Mouse (Mus musculus) embryonic facial prominence, embryonic 12.5 days (tissue): ENCODE measurements around the gene Pip5k1a. TPM values are rescaled to one million over a fixed set of nuclear protein-coding genes. Genes with fewer than 3 reads are reported as not detected.

Experiments used
- ATAC-seq: fragments of 200-750 bp; cut with Nextera tagmentation; 2 replicates; pipeline ENCODE4 v1.8.0; 2017; ENCODE audit not compliant: insufficient number of reproducible peaks, insufficient read depth, low FRiP score, low TSS enrichment
- H3K27ac ChIP-seq: fragments of 300-500 bp; sonication (generic); 2 replicates; pipeline ENCODE4 v1.5.1; 2016; ENCODE audit warnings: mild to moderate bottlenecking
- H3K27me3 ChIP-seq: fragments of 300-500 bp; sonication (generic); 2 replicates; pipeline ENCODE4 v1.6.1; 2016; ENCODE audit warnings: mild to moderate bottlenecking, moderate library complexity
- H3K36me3 ChIP-seq: fragments of 300-500 bp; sonication (generic); 2 replicates; pipeline ENCODE4 v1.6.1; 2016; ENCODE audit warnings: mild to moderate bottlenecking
- H3K4me1 ChIP-seq: fragments of 300-500 bp; sonication (generic); 2 replicates; pipeline ENCODE4 v1.6.1; 2016
- H3K4me2 ChIP-seq: fragments of 300-500 bp; sonication (generic); replicated peaks from 2 replicates; pipeline ENCODE4 v1.6.1; 2016; ENCODE audit warnings: mild to moderate bottlenecking, moderate library complexity
- H3K4me3 ChIP-seq: fragments of 300-500 bp; sonication (generic); 2 replicates; pipeline ENCODE4 v1.5.1; 2016; ENCODE audit warnings: mild to moderate bottlenecking
- H3K9ac ChIP-seq: fragments of 300-500 bp; sonication (generic); 2 replicates; pipeline ENCODE4 v1.6.1; 2016; ENCODE audit warnings: mild to moderate bottlenecking, moderate library complexity
- H3K9me3 ChIP-seq: fragments of 300-500 bp; sonication (generic); 2 replicates; pipeline ENCODE4 v1.6.1; 2016; ENCODE audit warnings: mild to moderate bottlenecking, moderate library complexity
- WGBS: fragments of 180-500 bp; shearing (Covaris S2); methylation state at CpG from one replicate; pipeline ENCODE4 v1.1.7; 2016; 5-methylcytosine and 5-hydroxymethylcytosine counted together
- polyA plus RNA-seq: library from polyadenylated mRNA; unstranded; fragments of >200 nt; fragmentation: Nextera tagmentation; extraction: Ambion mirVana; gene quantifications from 2 replicates; pipeline ENCODE4 v1.2.1, GENCODE M21; 2016

Gene Pip5k1a
- 24.4 and 24.9 TPM in 2 replicates for polyA plus RNA-seq

DNA sequence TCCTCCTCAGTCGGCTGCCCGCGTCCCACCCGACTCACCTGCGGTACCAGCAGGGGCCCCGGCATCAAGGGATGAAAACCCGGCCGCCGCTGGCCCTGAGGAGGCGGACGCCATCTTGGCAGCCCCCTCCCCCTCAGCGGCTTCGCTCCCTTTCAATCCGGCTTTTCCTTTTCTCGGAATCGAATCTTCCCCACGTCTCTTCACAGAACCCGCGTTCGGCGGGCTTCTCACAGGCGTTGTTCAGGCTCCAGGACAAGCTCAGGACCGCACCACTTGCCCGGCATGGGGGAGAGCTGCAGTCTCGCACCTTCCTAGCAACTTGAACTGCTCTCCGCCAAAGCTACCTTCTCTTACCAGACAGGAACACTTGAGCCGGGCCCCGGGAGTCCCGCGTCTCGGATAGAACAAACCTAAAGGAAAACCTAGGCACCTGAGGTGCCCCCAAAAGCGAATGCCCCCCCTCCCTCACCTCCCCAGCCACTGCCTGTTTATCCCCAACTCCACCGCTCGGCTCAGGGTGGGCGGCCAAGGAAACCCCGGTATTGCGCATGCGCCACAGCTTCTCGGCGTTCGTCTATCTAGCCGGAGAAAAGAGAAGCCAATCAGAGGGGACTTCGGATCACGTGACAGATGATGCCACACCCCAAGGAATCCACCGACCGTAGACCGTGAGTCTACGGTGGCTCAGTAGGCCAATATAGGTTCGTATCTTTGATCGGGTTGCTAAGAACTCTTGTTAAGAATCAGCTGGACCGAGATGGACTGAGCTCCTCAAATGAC is at the start of gene Pip5k1a:
Gene Pip5k1a (minus strand): TSS at position 593 of the 780 bp plus-strand sequence.
- WGBS = under 1% methylated on average over 51 of the region's 51 CpGs
- peak; percentile 84 for ATAC-seq

DNA sequence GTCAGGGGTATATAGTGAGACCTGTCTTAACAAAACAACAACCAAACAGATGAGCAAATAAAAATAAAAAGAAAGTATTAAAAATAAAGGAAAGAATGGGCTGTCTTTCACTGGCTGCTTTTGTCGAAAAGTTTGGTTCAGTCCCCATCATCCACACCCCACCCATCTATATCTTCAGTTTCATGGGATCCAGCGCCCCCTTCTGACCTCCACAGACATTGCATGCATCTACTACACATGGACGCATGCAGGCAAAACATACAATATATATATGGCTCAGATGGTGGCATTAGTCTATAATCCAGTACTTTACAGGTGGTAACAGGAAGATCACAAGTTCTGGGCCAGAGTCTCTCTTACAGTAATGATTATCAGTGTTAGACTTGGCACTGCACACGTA is 47.1 kb upstream of the Pip5k1a start:
- H3K4me3 ChIP-seq = no peak overlapping the region
- no peaks in the 10 kb centered on the region for H3K4me1 ChIP-seq
- no peaks in the 10 kb centered on the region; the same call in 1 of the 2 replicates for H3K27me3 ChIP-seq
- H3K9me3 ChIP-seq = no peaks in the 10 kb centered on the region
- 55% methylated on average over 4 of the region's 4 CpGs for WGBS
- no peak overlapping the region for H3K9ac ChIP-seq
- ATAC-seq = no peak
- no peaks in the 10 kb centered on the region for H3K36me3 ChIP-seq
- H3K4me2 ChIP-seq = no peak overlapping the region
- H3K27ac ChIP-seq = no peak overlapping the region

More for the DNA sequence above, at the start of gene Pip5k1a:
- Histone ChIP-seq H3K9ac (peak within 1 kb of the TSS; percentile 94), H3K4me3 (peak within 1 kb of the TSS; percentile 98), H3K4me1 (peaks cover 10% of the 10 kb centered on the region; the same call in 1 of the 2 replicates), H3K4me2 (peak within 1 kb of the TSS; percentile 76), H3K27me3 (no peaks in the 10 kb centered on the region), H3K9me3 (no peaks in the 10 kb centered on the region), H3K27ac (peak within 1 kb of the TSS; percentile 90), H3K36me3 (no peaks in the 10 kb centered on the region)

DNA sequence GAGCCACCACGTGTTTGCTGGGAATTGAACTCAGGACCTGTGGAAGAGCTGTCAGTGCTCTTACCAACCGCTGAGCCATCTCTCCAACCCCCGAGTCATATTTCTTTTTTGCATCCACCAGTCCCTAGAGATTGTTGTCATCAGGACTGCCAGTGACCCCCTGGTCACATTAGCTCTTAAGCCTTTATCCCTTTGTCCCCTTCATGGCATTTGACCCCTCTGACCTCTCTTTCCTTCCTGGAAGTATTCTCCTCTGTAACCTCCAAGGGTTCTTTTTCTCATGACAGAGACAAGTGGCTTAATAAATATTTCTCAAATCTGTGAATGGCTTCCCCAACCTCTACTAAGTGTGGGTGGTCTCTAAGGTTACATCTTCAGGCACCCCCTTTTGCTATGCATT is 41.2 kb upstream of the Pip5k1a start:
- H3K4me2 ChIP-seq = no peak overlapping the region
- H3K27me3 ChIP-seq = no peaks in the 10 kb centered on the region
- H3K9ac ChIP-seq = no peak overlapping the region
- no peak for ATAC-seq
- WGBS = 46% methylated on average over 3 of the region's 3 CpGs
- H3K36me3 ChIP-seq = no peaks in the 10 kb centered on the region
- no peak overlapping the region for H3K27ac ChIP-seq
- H3K9me3 ChIP-seq = no peaks in the 10 kb centered on the region
- no peak overlapping the region for H3K4me3 ChIP-seq
- H3K4me1 ChIP-seq = no peaks in the 10 kb centered on the region

DNA sequence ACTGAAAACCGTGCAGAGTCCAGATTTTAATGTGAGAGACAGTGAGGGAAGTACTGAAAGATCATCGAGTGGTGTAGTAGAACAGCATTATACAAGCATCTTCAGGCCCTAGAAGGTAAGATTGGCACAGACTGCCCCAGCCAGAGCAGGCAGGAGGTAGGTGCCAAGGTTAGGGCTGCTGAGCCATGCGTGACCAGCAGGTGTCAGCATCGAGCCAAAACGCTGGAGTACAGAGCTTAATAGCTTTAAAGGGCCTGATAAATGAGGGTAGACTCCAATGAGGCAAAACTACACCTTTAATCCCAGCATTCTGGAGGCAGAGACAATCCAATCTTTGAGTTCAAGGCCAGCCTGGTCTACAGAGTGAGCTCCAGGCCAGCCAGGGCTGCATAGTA is 35.9 kb upstream of the Pip5k1a start:
- H3K9ac ChIP-seq = no peak overlapping the region; the same call in 1 of the 2 replicates
- no peak overlapping the region for H3K4me2 ChIP-seq
- H3K4me3 ChIP-seq = no peak overlapping the region
- no peaks in the 10 kb centered on the region for H3K4me1 ChIP-seq
- no peaks in the 10 kb centered on the region for H3K27me3 ChIP-seq
- no peak overlapping the region for H3K27ac ChIP-seq
- 11% methylated on average over 5 of the region's 5 CpGs for WGBS
- no peak for ATAC-seq
- H3K9me3 ChIP-seq = no peaks in the 10 kb centered on the region
- H3K36me3 ChIP-seq = peaks cover 14% of the 10 kb centered on the region

DNA sequence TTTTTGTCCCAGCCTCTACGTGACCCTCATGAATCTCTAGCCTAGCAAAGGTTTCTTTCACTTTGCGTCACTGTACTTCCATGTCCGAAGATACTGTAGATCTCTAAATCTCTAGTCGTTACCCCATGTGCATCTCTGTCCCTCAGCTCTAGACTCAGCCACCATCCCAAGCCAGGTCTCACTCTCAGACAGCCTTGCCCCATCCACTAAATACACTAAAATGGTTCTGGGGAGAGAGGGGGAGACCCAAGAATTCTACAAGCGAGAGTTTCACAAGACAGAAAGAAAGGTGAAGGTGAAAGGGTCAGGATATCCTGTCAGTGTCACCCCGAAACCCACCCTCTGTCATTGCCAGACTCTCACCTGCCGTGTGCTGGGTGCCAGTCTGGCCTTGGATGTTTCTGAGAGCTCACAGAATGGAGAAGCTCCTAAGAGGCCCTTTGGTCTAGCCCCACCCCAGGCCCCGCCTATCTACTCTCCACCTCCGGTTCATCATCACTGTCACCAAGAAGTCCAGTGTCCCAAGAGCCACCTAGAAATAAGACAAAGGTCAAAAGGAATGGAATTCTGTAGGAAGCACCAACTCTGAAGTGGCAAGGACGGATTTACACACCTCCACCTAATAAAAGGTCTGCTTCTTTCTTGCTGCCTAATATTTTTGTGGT is 35.4 kb upstream of the Pip5k1a start, which contains the start of gene Tnfaip8l2:
Gene Tnfaip8l2 (minus strand): TSS at position 409 of the 665 bp plus-strand sequence.
- Histone ChIP-seq H3K9me3 (no peaks in the 10 kb centered on the region), H3K27me3 (no peaks in the 10 kb centered on the region), H3K4me3 (no peak within 1 kb of the TSS), H3K27ac (no peak within 1 kb of the TSS), H3K4me1 (no peaks in the 10 kb centered on the region), H3K9ac (no peak within 1 kb of the TSS; the same call in 1 of the 2 replicates), H3K4me2 (no peak within 1 kb of the TSS), H3K36me3 (peaks cover 14% of the 10 kb centered on the region)
- ATAC-seq = no peak
- 77% methylated on average over 10 of the region's 10 CpGs for WGBS

DNA sequence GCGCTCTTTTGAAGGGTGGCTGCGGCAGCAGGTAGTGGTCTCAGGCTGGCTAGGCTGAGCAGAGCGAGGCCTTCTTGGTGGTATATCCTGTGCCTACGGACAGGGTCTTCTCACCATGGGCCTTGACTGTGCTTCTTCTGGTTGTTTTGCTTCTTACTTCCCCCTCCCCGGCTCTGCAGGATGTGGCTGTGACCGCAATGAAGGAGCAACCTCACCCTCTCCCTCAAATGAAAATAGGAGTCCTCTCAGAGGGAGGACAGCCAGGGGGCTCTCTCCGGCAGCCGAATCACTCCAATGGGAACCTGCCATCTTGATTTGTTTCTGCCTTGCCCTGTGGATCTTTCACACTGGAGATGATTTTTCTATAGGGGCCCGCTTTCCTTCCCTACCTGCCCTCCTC is 34.7 kb upstream of the Pip5k1a start:
- Histone ChIP-seq H3K9me3 (no peaks in the 10 kb centered on the region), H3K27me3 (no peaks in the 10 kb centered on the region), H3K36me3 (peaks cover 14% of the 10 kb centered on the region), H3K4me2 (no peak overlapping the region), H3K4me3 (no peak overlapping the region), H3K27ac (no peak overlapping the region), H3K9ac (no peak overlapping the region), H3K4me1 (no peaks in the 10 kb centered on the region)
- ATAC-seq = no peak
- WGBS = 95% methylated on average over 9 of the region's 9 CpGs

DNA sequence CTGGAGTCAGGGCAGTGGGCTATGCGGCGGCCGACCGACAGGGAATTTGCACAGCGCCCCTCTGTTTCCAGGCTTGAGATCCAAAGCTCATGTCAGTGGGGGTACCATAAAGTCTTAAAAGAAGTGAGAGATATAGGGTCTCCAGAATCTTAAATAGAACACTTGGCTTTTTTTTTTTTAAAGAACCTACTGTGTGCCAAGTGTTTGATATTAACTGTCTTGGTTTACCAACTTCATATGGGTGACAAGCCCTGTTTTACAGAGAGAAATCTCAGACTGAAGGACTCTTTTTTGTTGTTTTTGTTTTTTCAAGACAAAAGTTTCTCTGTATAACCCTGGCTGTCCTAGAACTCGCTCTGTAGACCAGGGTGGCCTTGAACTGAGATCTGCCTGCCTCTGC is 34.1 kb upstream of the Pip5k1a start:
- no peak overlapping the region for H3K9ac ChIP-seq
- H3K4me2 ChIP-seq = no peak overlapping the region
- H3K4me3 ChIP-seq = no peak overlapping the region
- H3K27ac ChIP-seq = no peak overlapping the region
- H3K27me3 ChIP-seq = no peaks in the 10 kb centered on the region
- 88% methylated on average over 6 of the region's 6 CpGs for WGBS
- H3K9me3 ChIP-seq = no peaks in the 10 kb centered on the region
- H3K4me1 ChIP-seq = peaks cover 6% of the 10 kb centered on the region
- peaks cover 14% of the 10 kb centered on the region for H3K36me3 ChIP-seq
- no peak for ATAC-seq

DNA sequence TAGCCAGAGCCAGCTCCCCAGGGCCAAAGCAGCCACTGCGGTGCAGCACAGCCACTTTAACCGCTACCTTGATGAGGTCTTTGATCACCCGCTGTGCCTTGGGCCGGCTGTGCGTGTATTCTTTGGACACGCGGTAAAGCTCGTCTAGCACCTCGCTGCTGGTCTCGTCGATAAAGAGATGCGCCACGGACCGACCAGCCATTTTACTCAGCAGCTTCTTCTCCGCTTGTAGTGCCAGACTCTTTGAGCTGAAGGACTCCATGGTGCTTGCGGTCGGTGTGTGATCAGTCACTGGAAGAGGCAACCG is 33.5 kb upstream of the Pip5k1a start:
- 61% methylated on average over 18 of the region's 18 CpGs for WGBS
- no peak for ATAC-seq
- H3K4me3 ChIP-seq = no peak overlapping the region

DNA sequence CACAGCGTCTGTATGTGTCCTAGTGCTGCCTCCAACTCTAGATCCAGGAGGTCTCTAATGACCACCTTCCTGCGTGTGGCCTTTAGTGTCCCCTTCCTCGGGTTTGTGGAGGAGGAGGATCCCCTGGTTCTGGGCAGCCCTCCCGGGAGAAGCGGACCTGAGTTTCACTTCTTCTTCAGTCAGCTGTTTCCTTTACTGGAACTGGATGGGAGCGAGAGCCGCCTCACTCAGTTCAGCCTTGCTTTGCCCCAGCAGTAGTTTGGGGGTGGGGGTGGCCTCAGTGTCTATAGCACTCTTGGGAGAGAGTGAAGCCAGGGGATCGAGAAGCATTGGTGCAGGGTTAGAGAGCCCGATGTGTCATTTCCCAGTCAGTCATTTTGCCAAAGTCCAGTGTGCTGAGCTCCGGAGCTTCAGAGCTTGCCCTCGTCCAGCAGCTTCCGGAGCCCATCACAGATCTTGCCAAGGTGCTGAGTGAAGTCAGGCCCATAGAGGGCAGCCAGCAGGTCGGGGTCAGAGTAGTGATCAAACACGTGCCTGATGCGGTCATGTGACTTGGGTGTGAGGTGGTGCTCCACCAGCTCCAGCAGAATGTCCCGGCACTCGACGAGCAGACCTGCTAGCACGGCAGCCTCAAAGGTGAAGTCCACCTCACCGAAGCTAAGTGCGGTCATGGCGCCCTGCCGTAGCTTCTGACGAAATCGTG is 33.0 kb upstream of the Pip5k1a start:
- H3K4me1 ChIP-seq = peaks cover 15% of the 10 kb centered on the region
- peaks cover 14% of the 10 kb centered on the region for H3K36me3 ChIP-seq
- H3K4me2 ChIP-seq = no peak overlapping the region
- 68% methylated on average over 25 of the region's 25 CpGs for WGBS
- H3K9ac ChIP-seq = no peak overlapping the region
- H3K27me3 ChIP-seq = no peaks in the 10 kb centered on the region
- H3K27ac ChIP-seq = no peak overlapping the region
- H3K4me3 ChIP-seq = no peak overlapping the region
- ATAC-seq = no peak
- H3K9me3 ChIP-seq = no peaks in the 10 kb centered on the region

More for the DNA sequence above, 33.5 kb upstream of the Pip5k1a start:
- Histone ChIP-seq H3K27ac (no peak overlapping the region), H3K9me3 (no peaks in the 10 kb centered on the region), H3K4me2 (no peak overlapping the region), H3K4me1 (peaks cover 12% of the 10 kb centered on the region), H3K27me3 (no peaks in the 10 kb centered on the region), H3K36me3 (peaks cover 14% of the 10 kb centered on the region), H3K9ac (no peak overlapping the region)

DNA sequence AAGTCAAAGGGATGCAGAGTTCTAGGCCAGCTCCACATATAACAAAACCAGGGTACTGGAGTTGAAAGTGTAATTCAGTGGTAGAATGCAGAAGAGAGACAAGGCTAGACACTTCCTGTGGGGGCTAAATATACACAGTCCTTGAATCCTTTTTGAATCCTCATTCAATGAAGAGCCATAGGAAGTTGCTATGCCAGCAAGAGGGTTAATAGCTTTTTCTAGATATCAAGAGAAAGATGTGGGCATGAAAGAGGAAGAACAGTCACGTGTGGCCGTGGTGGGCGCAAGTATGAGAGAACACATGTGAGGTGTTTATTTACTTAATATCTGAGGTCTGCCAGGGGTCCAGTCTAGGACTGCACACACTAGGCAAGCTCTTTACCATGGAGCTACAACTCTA is 29.6 kb upstream of the Pip5k1a start:
- 76% methylated on average over 3 of the region's 3 CpGs for WGBS
- no peaks in the 10 kb centered on the region for H3K9me3 ChIP-seq
- H3K27ac ChIP-seq = no peak overlapping the region
- H3K36me3 ChIP-seq = peaks cover 22% of the 10 kb centered on the region
- H3K4me1 ChIP-seq = peaks cover 22% of the 10 kb centered on the region
- no peaks in the 10 kb centered on the region for H3K27me3 ChIP-seq
- no peak overlapping the region for H3K4me2 ChIP-seq
- no peak overlapping the region for H3K9ac ChIP-seq
- ATAC-seq = no peak
- H3K4me3 ChIP-seq = no peak overlapping the region

DNA sequence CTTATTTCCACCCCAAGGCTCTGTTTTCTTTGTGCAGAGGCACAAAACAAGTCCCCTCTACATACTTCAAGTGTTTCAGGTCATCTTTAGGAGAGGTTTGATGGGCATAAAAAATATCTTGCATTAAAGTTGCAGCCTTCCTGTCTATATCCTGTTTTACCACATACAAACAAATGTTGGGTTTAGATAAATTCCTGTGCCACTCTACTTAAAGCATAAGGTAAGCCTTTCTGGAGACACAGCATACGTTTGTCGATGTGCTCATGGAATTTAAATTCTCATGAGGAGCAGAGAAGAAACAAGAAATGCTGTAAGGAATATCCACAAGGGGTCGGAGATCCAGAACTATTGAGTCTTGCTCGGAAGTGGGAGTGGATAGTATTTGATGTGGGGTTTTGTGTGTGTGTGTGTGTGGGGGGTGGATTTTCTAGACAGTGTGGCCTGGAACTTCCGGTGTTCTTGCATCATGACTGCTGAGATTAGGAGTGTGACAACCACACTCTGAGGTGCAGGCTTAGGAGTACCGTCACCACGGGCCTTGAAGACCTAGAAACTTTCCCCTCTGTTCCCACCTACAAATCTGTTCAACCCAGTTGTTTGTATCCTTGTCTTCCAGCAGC is 28.8 kb upstream of the Pip5k1a start:
- peaks cover 27% of the 10 kb centered on the region for H3K36me3 ChIP-seq
- WGBS = 85% methylated on average over 7 of the region's 7 CpGs
- no peaks in the 10 kb centered on the region for H3K27me3 ChIP-seq
- H3K27ac ChIP-seq = no peak overlapping the region
- H3K4me3 ChIP-seq = peak overlapping the region; percentile 34
- H3K4me2 ChIP-seq = peak overlapping the region; percentile 51
- no peak for ATAC-seq
- peaks cover 22% of the 10 kb centered on the region for H3K4me1 ChIP-seq
- H3K9me3 ChIP-seq = no peaks in the 10 kb centered on the region
- H3K9ac ChIP-seq = no peak overlapping the region
